Mouse (Mus musculus) intestine, embryonic 16.5 days (tissue): ENCODE measurements around the gene Chrnd. TPM values are rescaled to one million over a fixed set of nuclear protein-coding genes. Genes with fewer than 3 reads are reported as not detected.

Source experiments
- ATAC-seq: fragments of 200-750 bp; cut with Nextera tagmentation; 2 replicates; pipeline ENCODE4 v1.8.0; 2017; ENCODE audit warnings: moderate TSS enrichment, moderate library complexity
- H3K27ac ChIP-seq: fragments of 300-500 bp; sonication (generic); 2 replicates; pipeline ENCODE4 v1.5.1; 2014; ENCODE audit warnings: mild to moderate bottlenecking, low read length
- H3K27me3 ChIP-seq: fragments of 300-500 bp; sonication (generic); replicated peaks from 2 replicates; pipeline ENCODE4 v1.6.1; 2014; ENCODE audit warnings: low read length, control low read depth, mixed read lengths; ENCODE audit not compliant: control insufficient read depth, insufficient read depth
- H3K36me3 ChIP-seq: fragments of 300-500 bp; sonication (generic); 2 replicates; pipeline ENCODE4 v1.6.1; 2014; ENCODE audit warnings: low read length, control low read depth; ENCODE audit not compliant: control insufficient read depth, insufficient read depth
- H3K4me1 ChIP-seq: fragments of 300-500 bp; sonication (generic); 2 replicates; pipeline ENCODE4 v1.6.1; 2014; ENCODE audit warnings: low read length, control low read depth, mixed read lengths; ENCODE audit not compliant: control insufficient read depth, insufficient read depth
- H3K4me2 ChIP-seq: fragments of 300-500 bp; sonication (generic); 2 replicates; pipeline ENCODE4 v1.6.1; 2014; ENCODE audit warnings: low read depth, low read length, control low read depth
- H3K4me3 ChIP-seq: fragments of 300-500 bp; sonication (generic); 2 replicates; pipeline ENCODE4 v1.5.1; 2014; ENCODE audit warnings: mild to moderate bottlenecking, low read length
- H3K9ac ChIP-seq: fragments of 300-500 bp; sonication (generic); 2 replicates; pipeline ENCODE4 v1.6.1; 2014; ENCODE audit warnings: low read depth, low read length
- H3K9me3 ChIP-seq: fragments of 300-500 bp; sonication (generic); 2 replicates; pipeline ENCODE4 v1.6.1; 2016; ENCODE audit warnings: low read length, control low read depth; ENCODE audit not compliant: control insufficient read depth
- WGBS: fragments of 180-500 bp; shearing (Covaris S2); extraction: QIAGEN DNeasy Blood & Tissue Kit; methylation state at CpG from one replicate; pipeline ENCODE4 v1.1.7; 2014; 5-methylcytosine and 5-hydroxymethylcytosine counted together
- polyA plus RNA-seq: library from polyadenylated mRNA; unstranded; fragments of >200 nt; fragmentation: Nextera tagmentation; extraction: Ambion mirVana; gene quantifications from 2 replicates; pipeline ENCODE4 v1.2.1, GENCODE M21; 2015

Gene Chrnd
- polyA plus RNA-seq, 1 experiment from 2014 or later, result not detected

- Histone ChIP-seq H3K4me2 (peak within 1 kb of the TSS; percentile 49), H3K4me3 (peak within 1 kb of the TSS; percentile 39), H3K9me3 (no peaks in the 10 kb centered on the region), H3K36me3 (no peaks in the 10 kb centered on the region), H3K27me3 (peaks cover 78% of the 10 kb centered on the region), H3K4me1 (peaks cover 16% of the 10 kb centered on the region), H3K27ac (no peak within 1 kb of the TSS), H3K9ac (0 out of 2 replicates have a peak within 1 kb of the TSS, but pooled peaks have one; percentile 14)
- WGBS, result 3% methylated on average over 12 of the region's 12 CpGs
- ATAC-seq, result no peak
These were observed 34.2 kb upstream of the Chrnd start, which contains the start of gene Ecel1 for GRCm38 (mm10) chr1:87156199-87156587. Ecel1 (minus strand) TSS chr1:87156521.

GRCm38 (mm10) chr1:87159396-87159795 lies 31.0 kb upstream of the Chrnd start:
- 66% methylated on average over 3 of the region's 3 CpGs for WGBS
- peaks cover 9% of the 10 kb centered on the region for H3K4me1 ChIP-seq
- no peak overlapping the region for H3K27ac ChIP-seq
- H3K36me3 ChIP-seq, result no peaks in the 10 kb centered on the region
- H3K9me3 ChIP-seq, result no peaks in the 10 kb centered on the region
- ATAC-seq, result no peak
- no peak overlapping the region for H3K4me2 ChIP-seq
- no peak overlapping the region for H3K4me3 ChIP-seq
- H3K27me3 ChIP-seq, result peaks cover 52% of the 10 kb centered on the region
- H3K9ac ChIP-seq, result no peak overlapping the region

GRCm38 (mm10) chr1:87164164-87164795 lies 26.1 kb upstream of the Chrnd start:
- Histone ChIP-seq H3K4me2 (no peak overlapping the region), H3K4me1 (no peaks in the 10 kb centered on the region), H3K9ac (no peak overlapping the region), H3K27me3 (peaks cover 21% of the 10 kb centered on the region), H3K4me3 (no peak overlapping the region), H3K27ac (no peak overlapping the region), H3K9me3 (no peaks in the 10 kb centered on the region), H3K36me3 (no peaks in the 10 kb centered on the region)
- 26% methylated on average over 11 of the region's 11 CpGs for WGBS
- no peak for ATAC-seq

GRCm38 (mm10) chr1:87164796-87165184 lies 25.6 kb upstream of the Chrnd start:
- Histone ChIP-seq H3K27ac (no peak overlapping the region), H3K9ac (no peak overlapping the region), H3K4me1 (no peaks in the 10 kb centered on the region), H3K36me3 (no peaks in the 10 kb centered on the region), H3K27me3 (peaks cover 21% of the 10 kb centered on the region), H3K4me2 (no peak overlapping the region), H3K4me3 (no peak overlapping the region), H3K9me3 (no peaks in the 10 kb centered on the region)
- no peak for ATAC-seq
- WGBS, result 45% methylated on average over 9 of the region's 9 CpGs

- H3K9ac ChIP-seq, result no peak overlapping the region
- no peaks in the 10 kb centered on the region for H3K4me1 ChIP-seq
- peaks cover 9% of the 10 kb centered on the region for H3K27me3 ChIP-seq
- no peak overlapping the region for H3K4me3 ChIP-seq
- no peaks in the 10 kb centered on the region for H3K36me3 ChIP-seq
- no peak for ATAC-seq
- H3K9me3 ChIP-seq, result no peaks in the 10 kb centered on the region
- H3K27ac ChIP-seq, result no peak overlapping the region
- H3K4me2 ChIP-seq, result no peak overlapping the region
- WGBS, result 5% methylated on average over 19 of the region's 19 CpGs
These were observed 19.9 kb upstream of the Chrnd start for GRCm38 (mm10) chr1:87170458-87170857.

GRCm38 (mm10) chr1:87171312-87171711 lies 19.1 kb upstream of the Chrnd start:
- Histone ChIP-seq H3K4me1 (peaks cover 7% of the 10 kb centered on the region; the same call in 1 of the 2 replicates), H3K36me3 (no peaks in the 10 kb centered on the region), H3K9me3 (no peaks in the 10 kb centered on the region), H3K9ac (no peak overlapping the region), H3K27ac (no peak overlapping the region), H3K4me3 (no peak overlapping the region), H3K4me2 (no peak overlapping the region), H3K27me3 (peaks cover 5% of the 10 kb centered on the region)
- 80% methylated on average over 1 of the region's 1 CpGs for WGBS
- no peak for ATAC-seq

GRCm38 (mm10) chr1:87172316-87172715 lies 18.1 kb upstream of the Chrnd start:
- Histone ChIP-seq H3K36me3 (no peaks in the 10 kb centered on the region), H3K4me2 (no peak overlapping the region), H3K4me1 (peaks cover 7% of the 10 kb centered on the region; the same call in 1 of the 2 replicates), H3K9ac (no peak overlapping the region), H3K27ac (no peak overlapping the region), H3K9me3 (no peaks in the 10 kb centered on the region), H3K27me3 (peaks cover 5% of the 10 kb centered on the region), H3K4me3 (no peak overlapping the region)
- WGBS, result 50% methylated on average over 9 of the region's 9 CpGs
- ATAC-seq, result no peak

- peak overlapping the region; percentile 7; the same call in 1 of the 2 replicates for H3K4me2 ChIP-seq
- H3K9me3 ChIP-seq, result no peaks in the 10 kb centered on the region
- no peak overlapping the region for H3K9ac ChIP-seq
- ATAC-seq, result peak; percentile 57
- no peak overlapping the region for H3K27ac ChIP-seq
- H3K4me1 ChIP-seq, result peaks cover 7% of the 10 kb centered on the region; the same call in 1 of the 2 replicates
- H3K36me3 ChIP-seq, result no peaks in the 10 kb centered on the region
- no peak overlapping the region for H3K4me3 ChIP-seq
- H3K27me3 ChIP-seq, result peaks cover 5% of the 10 kb centered on the region
- 31% methylated on average over 28 of the region's 28 CpGs for WGBS
These were observed 16.1 kb upstream of the Chrnd start for GRCm38 (mm10) chr1:87174006-87174955.

GRCm38 (mm10) chr1:87175852-87176292 lies 14.5 kb upstream of the Chrnd start:
- H3K4me2 ChIP-seq, result peak overlapping the region; percentile 20; the same call in 1 of the 2 replicates
- no peaks in the 10 kb centered on the region for H3K9me3 ChIP-seq
- peak; percentile 73 for ATAC-seq
- H3K36me3 ChIP-seq, result no peaks in the 10 kb centered on the region
- peaks cover 9% of the 10 kb centered on the region for H3K27me3 ChIP-seq
- peaks cover 7% of the 10 kb centered on the region; the same call in 1 of the 2 replicates for H3K4me1 ChIP-seq
- H3K4me3 ChIP-seq, result no peak overlapping the region
- H3K9ac ChIP-seq, result no peak overlapping the region
- WGBS, result 16% methylated on average over 11 of the region's 11 CpGs
- H3K27ac ChIP-seq, result no peak overlapping the region
